22 mouse cellular contexts compared by ENCODE assay signal in genomic region chr7:143493616-143494126, GRCm38 (mm10). TPM values are rescaled to one million over a fixed set of nuclear protein-coding genes. Genes with fewer than 3 reads are reported as not detected.
"Had no signal": no experiment of that assay in that cellular context is flagged by ENCODE, and none has a peak within 500 bp of the region (broad histone marks: within the 10 kb centered on the region; RNA-seq: fewer than 3 reads in every experiment).

No protein-coding gene starts in this region.

- H3K9me3 ChIP-seq: liver, embryonic 13.5 days; liver, embryonic 15.5 days; megakaryocyte, embryonic 14.5 days; midbrain, embryonic 10.5 days; midbrain, embryonic 12.5 days; neural tube, embryonic 13.5 days; neural tube, embryonic 15.5 days had no signal

- H3K27me3 ChIP-seq: neural tube, embryonic 15.5 days had no signal

- H3K4me3 ChIP-seq: liver, embryonic 13.5 days; liver, embryonic 15.5 days; megakaryocyte, embryonic 14.5 days; midbrain, embryonic 10.5 days; midbrain, embryonic 12.5 days; myocyte; neural tube, embryonic 13.5 days; neural tube, embryonic 15.5 days had no signal

- H3K4me1 ChIP-seq: midbrain, embryonic 10.5 days; midbrain, embryonic 12.5 days; neural tube, embryonic 13.5 days; neural tube, embryonic 15.5 days had no signal

- DNase-seq: liver; liver, embryonic 13.5 days; liver, postnatal 0 days; midbrain, embryonic 14.5 days; retina, postnatal 1 day; right cerebral cortex, adult 18-20 months; right cerebral cortex, postnatal 25 days; right cerebral cortex, postnatal 4 days; spleen, adult 18-20 months; thymus, adult 18-20 months; thymus, postnatal 25 days; thymus, postnatal 4 days had no signal

- H3K9ac ChIP-seq: liver, embryonic 13.5 days; liver, embryonic 15.5 days; liver, postnatal 0 days; midbrain, embryonic 12.5 days; neural tube, embryonic 13.5 days; neural tube, embryonic 15.5 days had no signal

- ATAC-seq: liver, postnatal 0 days; midbrain, embryonic 16.5 days had no signal

- H3K27ac ChIP-seq: liver, embryonic 13.5 days; liver, embryonic 15.5 days; macrophage; midbrain, embryonic 10.5 days; midbrain, embryonic 12.5 days; neural tube, embryonic 13.5 days; neural tube, embryonic 15.5 days had no signal

- H3K36me3 ChIP-seq: liver, embryonic 13.5 days; liver, embryonic 15.5 days; midbrain, embryonic 10.5 days; midbrain, embryonic 12.5 days; neural tube, embryonic 13.5 days; neural tube, embryonic 15.5 days had no signal

- H3K4me2 ChIP-seq: liver, embryonic 11.5 days; liver, embryonic 13.5 days; liver, embryonic 15.5 days; midbrain, embryonic 12.5 days; neural tube, embryonic 13.5 days; neural tube, embryonic 15.5 days had no signal

RNA-seq across cellular contexts. Expression of gene Phlda2, which starts 9.3 kb away (rescaled TPM):
- polyA plus RNA-seq: macrophage; midbrain, embryonic 16.5 days; myocyte had no signal
